Mouse (Mus musculus): ENCODE data around the gene Omg.

Omg gene

DNA sequence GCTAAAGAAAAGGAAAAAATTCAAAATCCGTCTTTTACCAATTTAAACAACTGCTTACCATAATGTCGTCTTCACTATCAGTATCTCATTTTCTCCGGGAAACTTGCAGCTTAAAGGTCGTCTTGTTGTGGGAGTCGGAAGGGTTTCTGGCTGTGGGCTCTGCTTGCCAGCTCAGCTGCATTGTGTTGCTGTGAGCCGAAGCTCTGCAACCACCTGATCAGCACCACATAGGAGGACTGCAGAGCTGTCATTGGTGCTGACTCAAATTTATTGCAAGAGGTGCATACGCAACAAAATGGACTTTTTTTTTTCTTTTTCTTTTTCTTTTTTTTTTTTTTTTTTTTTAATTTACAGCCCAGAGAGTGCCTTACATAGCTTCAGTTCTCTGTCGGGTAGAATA, at the start of gene Omg:
Gene Omg, minus strand, starts transcription at position 240 of the 400 bp plus-strand sequence.
- in situ Hi-C loops (cut with MboI, MseI), result loop anchor here (10.0 kb wide), 1 partner anchor 339 kb away; no protein-coding TSS in a partner anchor

DNA sequence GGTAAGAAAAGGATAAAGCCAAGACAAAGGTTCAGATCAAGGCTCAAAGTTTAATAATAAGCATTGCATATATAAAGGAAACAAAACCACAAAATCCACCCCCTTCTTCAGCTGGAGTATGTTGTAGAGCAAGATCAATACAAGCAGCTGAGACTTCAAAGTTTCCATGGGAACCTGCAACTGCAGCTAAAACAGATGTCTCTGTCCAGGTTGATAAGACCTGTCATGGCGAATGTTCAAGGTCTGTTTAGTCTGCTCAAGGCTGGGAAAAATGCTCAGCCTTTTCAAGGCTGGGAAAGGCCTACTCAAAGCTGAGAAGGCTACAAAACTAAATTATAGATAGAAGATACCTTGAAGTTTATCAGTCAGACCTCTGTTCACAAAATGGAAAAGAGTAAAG, 48.7 kb upstream of the Omg start:
- in situ Hi-C loops (cut with MboI, MseI), result no loop called here

GRCm38 (mm10) chr11:79536293-79536692, 32.4 kb upstream of the Omg start:
- in situ Hi-C loops (cut with MboI, MseI), result no loop called here

- in situ Hi-C loops (cut with MboI, MseI), result no loop called here
These were observed 31.7 kb upstream of the Omg start for GRCm38 (mm10) chr11:79535554-79535953.

GRCm38 (mm10) chr11:79533950-79534690, 30.2 kb upstream of the Omg start:
- in situ Hi-C loops (cut with MboI, MseI), result no loop called here

- in situ Hi-C loops (cut with MboI, MseI), result no loop called here
These were observed 29.4 kb upstream of the Omg start for GRCm38 (mm10) chr11:79533311-79533710.

- in situ Hi-C loops (cut with MboI, MseI), result no loop called here
These were observed 27.6 kb upstream of the Omg start for GRCm38 (mm10) chr11:79531485-79531884.

- in situ Hi-C loops (cut with MboI, MseI), result no loop called here
These were observed 26.9 kb upstream of the Omg start for GRCm38 (mm10) chr11:79530774-79531173.

GRCm38 (mm10) chr11:79530333-79530761, 26.5 kb upstream of the Omg start, which contains the start of the genes Evi2 and Evi2a:
Gene Evi2 (minus strand): TSS chr11:79530589.
Gene Evi2a (minus strand): TSS chr11:79530609.
- in situ Hi-C loops (cut with MboI, MseI), result no loop called here

DNA sequence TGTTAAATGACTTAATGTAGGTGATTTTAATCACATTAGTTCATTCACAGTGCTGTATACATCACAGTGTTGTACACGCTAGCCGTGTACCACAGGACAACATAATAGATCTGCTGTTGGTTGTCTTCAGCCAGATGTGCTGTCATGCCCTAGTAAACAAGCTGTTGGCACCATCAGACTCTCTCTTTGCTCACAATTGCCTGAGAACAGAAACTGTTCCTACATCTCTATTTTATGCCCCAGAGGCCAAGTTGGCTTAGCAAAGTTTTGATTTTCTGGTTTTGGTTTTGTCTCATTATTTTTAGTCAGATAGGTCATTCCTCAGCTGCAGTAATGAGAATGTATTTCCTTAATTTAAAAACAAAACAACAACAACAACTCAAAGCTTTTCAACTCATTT, 25.9 kb upstream of the Omg start:
- in situ Hi-C loops (cut with MboI, MseI), result no loop called here

GRCm38 (mm10) chr11:79529226-79529625, 25.3 kb upstream of the Omg start:
- in situ Hi-C loops (cut with MboI, MseI), result no loop called here

DNA sequence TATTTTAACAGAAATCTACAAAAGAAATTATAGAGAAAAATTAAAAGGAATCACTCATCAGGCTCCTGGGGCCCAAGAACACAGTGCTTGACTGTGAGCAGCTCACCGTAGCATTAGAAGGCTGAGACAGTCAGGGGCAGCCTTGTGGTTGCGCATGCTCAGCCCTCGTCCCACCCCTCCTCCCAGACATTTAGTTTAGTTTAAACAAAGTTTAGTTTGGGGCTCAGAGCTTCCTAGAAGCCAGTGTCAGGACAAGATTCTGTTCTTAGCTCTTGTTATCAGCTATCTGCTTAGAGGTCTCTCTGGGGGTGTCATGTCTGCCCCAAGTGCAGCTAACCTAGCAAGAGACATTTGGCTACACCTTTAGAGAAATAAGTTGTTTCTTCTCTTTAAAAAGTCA, 24.7 kb upstream of the Omg start:
- in situ Hi-C loops (cut with MboI, MseI), result no loop called here

GRCm38 (mm10) chr11:79527739-79528384, 24.0 kb upstream of the Omg start:
- in situ Hi-C loops (cut with MboI, MseI), result no loop called here

DNA sequence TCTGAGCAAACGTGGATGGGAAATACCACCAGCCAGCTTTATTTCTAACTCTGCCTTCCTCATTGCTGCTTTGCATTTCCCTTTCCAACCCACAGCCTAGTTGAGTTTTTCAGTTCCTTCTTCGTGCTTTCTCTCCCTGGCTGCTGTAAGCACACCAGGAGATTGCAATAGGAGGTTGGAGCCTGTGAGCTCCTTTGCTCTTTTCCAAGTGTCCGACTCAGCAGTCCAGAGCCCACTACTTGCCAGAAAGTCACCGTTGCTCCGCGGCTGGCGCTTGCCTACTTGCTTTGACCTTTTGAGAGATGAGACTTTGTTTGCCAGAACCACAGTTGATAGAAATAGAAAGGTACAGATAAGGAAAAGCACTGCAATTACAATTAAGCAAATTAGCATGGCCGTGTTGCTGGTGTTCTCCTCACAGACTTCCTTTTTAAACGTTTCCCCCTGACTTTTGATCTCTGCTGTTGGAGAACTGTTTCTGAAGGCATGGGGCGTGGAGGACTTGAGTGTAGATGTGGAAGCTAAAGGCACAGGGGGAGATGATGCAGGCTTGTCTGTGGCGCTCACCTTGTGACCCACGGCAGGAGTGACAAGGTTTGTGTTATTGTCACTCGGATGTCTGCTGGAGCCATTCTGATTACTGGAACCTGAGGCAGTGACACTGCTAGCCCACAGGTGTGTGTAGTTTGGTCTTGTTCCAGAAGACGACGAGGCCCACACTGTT, 23.3 kb upstream of the Omg start:
- in situ Hi-C loops (cut with MboI, MseI), result no loop called here

DNA sequence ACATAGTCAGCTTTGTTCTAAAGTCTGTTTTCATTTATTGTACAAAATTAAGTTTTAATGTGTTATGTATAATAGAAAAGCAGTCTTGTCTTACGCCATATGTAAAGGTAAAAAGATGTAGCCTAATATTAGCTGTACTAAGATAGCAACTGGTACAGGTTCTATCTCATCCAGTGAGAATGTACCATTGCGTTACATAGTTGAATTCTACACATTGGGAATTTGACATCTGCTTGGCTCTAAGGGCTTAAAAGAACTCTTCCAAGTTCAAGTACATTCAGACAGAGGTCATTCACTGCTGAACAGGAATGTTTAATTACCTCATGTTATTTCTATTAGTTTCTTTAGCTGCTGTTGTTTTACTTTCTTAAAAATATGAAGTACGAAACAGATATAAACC, 22.7 kb upstream of the Omg start:
- in situ Hi-C loops (cut with MboI, MseI), result no loop called here

DNA sequence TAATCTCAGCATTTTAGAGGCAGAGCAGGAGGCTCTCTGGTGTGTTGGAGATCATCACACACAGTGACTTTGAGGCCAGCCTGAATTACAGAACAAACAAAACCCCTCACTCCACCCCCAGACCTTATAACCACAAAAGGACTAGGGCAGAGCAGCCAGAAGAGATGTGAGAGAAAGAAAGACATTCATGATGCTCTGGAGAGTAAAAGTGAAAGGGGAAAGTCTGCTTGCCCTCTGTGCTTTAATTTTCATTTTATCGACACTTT, 20.4 kb upstream of the Omg start:
- in situ Hi-C loops (cut with MboI, MseI), result no loop called here

DNA sequence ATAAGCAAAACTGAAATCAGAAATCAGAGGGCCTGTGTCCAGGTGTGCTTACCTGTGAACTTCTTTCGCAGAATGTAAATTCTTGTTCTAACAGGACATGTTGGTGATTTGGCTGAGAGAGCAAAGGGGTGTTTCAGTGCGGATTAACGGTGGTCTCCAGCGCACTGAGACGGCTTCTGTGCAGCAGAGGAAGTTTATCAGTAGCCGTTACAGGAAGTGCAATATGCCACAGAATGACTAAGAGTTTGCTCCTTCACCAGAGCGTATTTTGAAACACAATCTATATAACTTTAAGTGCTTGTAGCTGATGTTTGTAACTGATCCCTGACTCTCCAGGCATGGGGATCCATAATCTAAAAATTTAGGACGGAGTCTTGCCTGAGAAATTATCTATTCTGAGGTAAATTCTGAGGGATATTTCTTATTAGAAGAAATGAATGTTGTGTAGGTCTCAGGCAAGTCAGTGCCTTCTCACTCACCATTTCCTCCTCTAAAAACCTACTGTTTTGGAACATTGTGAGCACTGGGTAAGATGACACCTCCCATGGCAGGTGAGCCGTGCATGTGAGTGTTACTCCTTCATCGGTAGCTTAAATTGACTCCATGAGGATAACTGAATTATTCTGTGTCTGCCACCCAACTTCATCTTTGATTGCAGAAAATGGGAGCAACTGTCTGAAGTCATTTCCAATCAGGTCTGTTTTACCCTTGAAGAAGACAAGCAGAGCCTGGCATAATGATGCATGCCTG, 19.9 kb upstream of the Omg start, which contains the start of gene Evi2b:
Gene Evi2b, minus strand, starts transcription at position 203 of the 750 bp plus-strand sequence.
- in situ Hi-C loops (cut with MboI, MseI), result no loop called here

DNA sequence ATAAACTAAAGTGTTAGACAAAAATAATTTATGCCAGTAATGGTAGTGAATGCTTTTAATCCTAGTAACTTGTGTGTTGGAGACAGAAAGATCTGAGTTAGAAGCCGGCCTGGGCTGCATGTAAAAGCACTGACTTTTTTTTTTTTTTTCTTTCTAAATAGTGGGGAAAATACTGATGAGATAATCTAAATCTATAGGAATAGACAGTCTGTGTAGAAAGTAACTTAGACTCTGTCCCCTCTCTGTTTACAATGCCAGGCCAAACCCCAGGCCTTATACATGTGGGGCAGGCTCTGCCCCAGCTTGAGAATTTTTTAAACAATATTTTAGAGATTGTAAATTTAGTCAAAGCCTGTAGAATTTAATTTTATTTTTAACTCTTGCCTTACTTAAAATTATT, 19.1 kb upstream of the Omg start:
- in situ Hi-C loops (cut with MboI, MseI), result no loop called here

- in situ Hi-C loops (cut with MboI, MseI), result no loop called here
These were observed 18.0 kb upstream of the Omg start for GRCm38 (mm10) chr11:79521930-79522329.

DNA sequence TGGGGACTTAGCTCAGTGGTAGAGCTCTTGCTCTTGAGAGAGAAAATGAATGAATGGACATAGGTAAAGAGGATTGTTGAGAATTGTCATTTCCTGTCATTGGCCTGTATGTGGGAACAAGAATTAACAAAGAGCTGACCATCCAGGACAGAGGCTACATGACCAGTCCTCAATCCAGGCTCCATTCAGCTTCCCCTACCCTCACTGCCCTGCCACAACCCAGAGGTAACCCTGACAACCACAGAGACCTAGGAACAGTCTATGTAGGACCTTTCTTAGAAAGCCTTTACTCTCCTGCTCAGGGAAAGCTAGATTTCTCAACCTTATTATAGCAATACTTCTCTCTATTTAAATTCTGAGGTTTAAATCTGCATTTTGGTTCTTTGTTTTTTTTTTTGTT, 16.9 kb upstream of the Omg start:
- in situ Hi-C loops (cut with MboI, MseI), result no loop called here

DNA sequence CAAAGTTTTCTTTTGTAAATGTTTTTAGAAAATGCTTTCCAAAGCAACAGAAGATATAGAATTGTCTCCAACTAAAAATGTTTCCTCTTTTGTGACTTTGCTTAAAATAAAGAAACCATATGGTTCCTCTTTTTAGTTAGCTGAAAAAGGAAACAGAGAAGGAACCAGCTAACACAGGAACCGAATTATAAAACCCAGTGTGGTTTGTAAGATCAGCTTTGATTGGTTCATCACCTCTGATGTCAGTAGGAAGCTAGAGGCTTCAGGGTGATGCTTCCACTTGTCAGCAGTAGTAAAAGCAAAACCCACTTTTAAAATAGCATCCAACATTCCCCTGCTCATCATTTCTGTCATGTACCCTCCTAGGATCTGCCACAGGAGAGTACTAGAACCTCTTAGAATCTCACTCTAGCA, 16.0 kb upstream of the Omg start:
- in situ Hi-C loops (cut with MboI, MseI), result no loop called here

DNA sequence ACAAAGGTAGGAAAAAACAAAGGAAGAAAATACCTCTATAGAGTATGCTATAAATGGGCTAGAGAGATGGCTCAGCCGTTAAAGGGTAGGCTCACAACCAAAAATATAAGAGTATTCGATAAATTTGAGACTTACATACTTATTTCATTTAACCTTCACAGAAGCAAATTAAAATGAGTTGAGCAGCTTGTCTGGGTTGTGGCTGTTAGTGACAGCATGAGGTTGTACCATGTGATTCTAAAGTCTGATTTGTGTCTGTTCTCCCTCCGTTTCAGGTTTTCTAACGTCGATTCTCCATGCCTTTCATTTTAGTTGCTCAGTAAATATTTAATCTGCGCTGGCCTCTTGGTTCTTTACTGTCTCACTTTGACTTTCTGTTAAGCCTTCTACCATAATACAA, 15.4 kb upstream of the Omg start:
- in situ Hi-C loops (cut with MboI, MseI), result no loop called here
